Mouse (Mus musculus) embryonic fibroblast, embryonic 13.5 days (primary cell): ENCODE data around the gene Tbc1d1.

ENCODE experiments used
- CTCF ChIP-seq: IDR thresholded peaks from 2 replicates; pipeline ENCODE4 v1.5.1; 2011; ENCODE audit warnings: mild to moderate bottlenecking, control low read depth, low read length, moderate library complexity, borderline replicate concordance; ENCODE audit not compliant: insufficient read depth
- POLR2A ChIP-seq: IDR thresholded peaks from 2 replicates; pipeline ENCODE4 v1.6.1; 2011; ENCODE audit warnings: low read depth, mild to moderate bottlenecking, control low read depth, low read length, moderate library complexity

DNA sequence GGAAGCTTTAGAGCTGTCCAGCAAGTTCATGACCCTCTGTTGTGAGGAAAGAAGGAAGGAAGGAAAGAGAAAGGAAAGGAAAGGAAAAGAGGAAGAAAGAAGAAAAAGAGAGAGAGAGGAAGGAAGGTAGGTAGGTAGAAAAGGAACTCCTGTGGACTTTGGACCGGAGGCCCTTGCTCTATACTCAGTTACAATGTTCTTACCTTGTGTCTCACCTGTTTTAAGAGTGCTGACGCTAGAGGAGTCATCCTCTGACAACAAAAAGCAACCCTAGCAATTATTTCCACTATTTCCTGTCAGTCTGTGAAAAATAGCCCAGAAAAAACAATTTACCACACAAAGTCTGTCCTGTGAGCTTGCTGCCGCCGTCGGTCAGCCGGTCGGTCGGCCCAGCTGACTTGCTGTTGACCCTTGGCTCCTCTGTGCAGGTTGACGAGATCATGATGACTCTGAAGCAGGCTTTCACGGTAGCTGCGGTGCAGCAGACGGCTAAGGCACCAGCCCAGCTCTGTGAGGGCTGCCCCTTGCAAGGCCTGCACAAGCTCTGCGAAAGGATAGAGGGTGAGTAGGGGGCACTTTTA lies 107.9 kb downstream of the Tbc1d1 start:
- TF ChIP-seq POLR2A (no peak), CTCF (no peak)
